Mouse (Mus musculus): ENCODE results near the gene Uqcc2.

DNA sequence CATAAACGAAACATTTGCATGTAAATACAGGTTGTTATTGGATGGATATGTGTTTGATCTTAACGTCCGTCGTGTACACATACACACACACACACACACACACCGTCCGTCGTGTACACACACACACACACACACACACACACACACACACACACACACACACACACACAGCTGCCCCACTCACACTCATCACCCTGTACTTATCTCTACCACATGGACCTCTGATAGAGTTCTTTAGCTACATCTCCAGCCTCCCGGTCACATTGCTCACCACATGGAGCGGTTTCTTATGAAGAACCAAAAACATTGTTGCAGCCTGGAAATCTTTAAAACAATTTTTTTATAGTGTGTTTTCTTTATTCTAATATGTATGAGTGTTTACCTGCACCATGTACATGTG, 471 bp upstream of the Uqcc2 start:
- no peak for TF ChIP-seq CTCF (IDR thresholded peaks at IDR 0.05; ENCODE audit: borderline replicate concordance, insufficient read depth, low read length)
- no peak for TF ChIP-seq POLR2A (IDR thresholded peaks at IDR 0.05; ENCODE audit: low read depth, low read length)
